ENCODE assay signal across 20 mouse cellular contexts in the genomic region with DNA sequence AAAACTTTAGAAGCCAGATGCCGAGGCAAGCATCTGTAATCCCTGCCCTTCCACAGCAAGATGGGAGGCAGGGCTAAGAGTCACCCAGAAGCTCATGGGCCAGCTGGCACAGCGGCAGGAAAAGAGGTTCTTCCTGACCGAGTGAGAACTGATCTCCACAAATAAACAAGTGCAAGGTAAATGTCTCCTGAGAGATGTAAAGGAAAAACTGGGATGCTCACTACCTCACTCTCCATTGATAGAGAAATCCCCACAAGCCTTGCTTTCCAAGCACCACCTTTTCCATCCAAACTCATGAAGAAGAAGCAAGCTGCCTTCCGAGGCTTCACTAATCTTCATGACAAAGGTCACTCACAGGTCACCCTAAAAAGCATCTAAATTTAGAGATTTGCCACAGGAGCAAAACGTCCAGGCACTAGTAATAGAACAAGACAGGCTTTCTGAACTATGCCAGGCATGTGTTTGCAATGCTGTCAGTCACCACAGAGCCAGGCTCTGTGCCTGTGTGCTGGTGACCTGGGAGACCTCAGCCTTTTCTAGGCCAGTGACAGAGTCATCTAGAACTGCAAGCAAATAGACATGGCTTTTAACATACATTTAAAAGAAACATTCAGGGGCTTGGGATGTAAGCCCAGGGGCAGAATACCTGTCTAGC. TPM values are rescaled to one million over a fixed set of nuclear protein-coding genes. Genes with fewer than 3 reads are reported as not detected.
DNase-seq lines count a peak whose midpoint lies in the region; ATAC-seq and TF ChIP-seq lines count a peak whose summit lies in the region.
"Had no signal": no experiment of that assay in that cellular context is flagged by ENCODE, and none has a peak within 500 bp of the region (broad histone marks: within the 10 kb centered on the region; RNA-seq: fewer than 3 reads in every experiment).

No protein-coding gene starts in this region.

- WGBS in liver, postnatal 0 days (ENCODE audit: insufficient replicate concordance): 48% methylated on average over 5 of the region's 5 CpGs
- 31% methylated on average over 5 of the region's 5 CpGs for WGBS in liver, embryonic 12.5 days (ENCODE audit: insufficient replicate concordance)
- WGBS in heart, embryonic 14.5 days: 7% methylated on average over 5 of the region's 5 CpGs

- H3K9ac ChIP-seq in liver, postnatal 0 days (replicated peaks): no peak overlapping the region
- H3K9ac ChIP-seq in liver, embryonic 12.5 days: no peak overlapping the region
- no peak overlapping the region for H3K9ac ChIP-seq in heart, embryonic 14.5 days (ENCODE audit: low read length)
- H3K9ac ChIP-seq: limb, embryonic 13.5 days; midbrain, embryonic 12.5 days had no signal

- H3K4me3 ChIP-seq in liver, postnatal 0 days (ENCODE audit: low read depth, low read length): no peak overlapping the region
- no peak overlapping the region for H3K4me3 ChIP-seq in liver, embryonic 12.5 days
- H3K4me3 ChIP-seq in heart, embryonic 14.5 days (ENCODE audit: control insufficient read depth in 1 of 2, insufficient read depth in 1 of 2, low read depth in 1 of 2, low read length in 2 of 2): no peak overlapping the region
- H3K4me3 ChIP-seq: limb, embryonic 13.5 days; midbrain, embryonic 12.5 days had no signal

- TF ChIP-seq CTCF in liver, postnatal 0 days (IDR thresholded peaks at IDR 0.05; ENCODE audit: low read depth): no peak

- no peaks in the 10 kb centered on the region for H3K36me3 ChIP-seq in liver, postnatal 0 days (replicated peaks; ENCODE audit: insufficient read depth, low read length)
- H3K36me3 ChIP-seq in liver, embryonic 12.5 days: no peaks in the 10 kb centered on the region
- H3K36me3 ChIP-seq in heart, embryonic 14.5 days (ENCODE audit: control insufficient read depth, insufficient read depth, low read length): no peaks in the 10 kb centered on the region
- H3K36me3 ChIP-seq: G1E; limb, embryonic 13.5 days; midbrain, embryonic 12.5 days had no signal

- H3K4me2 ChIP-seq in liver, postnatal 0 days (ENCODE audit: low read depth, low read length): no peak overlapping the region
- no peak overlapping the region for H3K4me2 ChIP-seq in liver, embryonic 12.5 days
- H3K4me2 ChIP-seq in heart, embryonic 14.5 days (ENCODE audit: low read length): peak overlapping the region; percentile 33
- H3K4me2 ChIP-seq: limb, embryonic 13.5 days; midbrain, embryonic 12.5 days had no signal

- no peaks in the 10 kb centered on the region for H3K9me3 ChIP-seq in liver, postnatal 0 days (ENCODE audit: low read length)
- no peaks in the 10 kb centered on the region for H3K9me3 ChIP-seq in liver, embryonic 12.5 days (replicated peaks)
- H3K9me3 ChIP-seq in heart, embryonic 14.5 days (ENCODE audit: control insufficient read depth, low read length): peaks cover 4% of the 10 kb centered on the region; the same call in 1 of the 2 replicates
- H3K9me3 ChIP-seq: G1E; limb, embryonic 13.5 days; midbrain, embryonic 12.5 days had no signal

- no peak for TF ChIP-seq EP300 in liver, postnatal 0 days (IDR thresholded peaks at IDR 0.05; ENCODE audit: low read depth)

- ATAC-seq in liver, postnatal 0 days: 0 out of 2 replicates have a peak, but pooled peaks have one; percentile 58
- no peak for ATAC-seq in liver, embryonic 12.5 days
- ATAC-seq in heart, embryonic 14.5 days (ENCODE audit: insufficient number of reproducible peaks, insufficient read depth, low FRiP score, low read depth): peak; percentile 81; the same call in 1 of the 2 replicates
- ATAC-seq: forebrain, embryonic 16.5 days had no signal

- no peak for DNase-seq in liver, postnatal 0 days
- peak; percentile 76 for DNase-seq in gastrocnemius, postnatal 25 days
- peak; percentile 75 for DNase-seq in skeletal muscle tissue, adult 2 months (ENCODE audit: low read depth, low spot score)
- no peak for DNase-seq in left cerebral cortex, adult 8-10 months (ENCODE audit: low spot score in 2 of 2)
- DNase-seq in spleen, postnatal 4 days (ENCODE audit: low spot score in 2 of 2): no peak
- DNase-seq in lung, postnatal 14 days: no peak
- DNase-seq: adrenal gland, adult 2 months; cerebellum, adult 2 months; layer of hippocampus, postnatal 36 days; lung, postnatal 4 days; retina, postnatal 1 day; spleen, adult 18-20 months; thymus, postnatal 14 days had no signal

- no peak overlapping the region for H3K27ac ChIP-seq in liver, postnatal 0 days (ENCODE audit: low read depth)
- no peak overlapping the region for H3K27ac ChIP-seq in liver, embryonic 12.5 days
- H3K27ac ChIP-seq in heart, embryonic 14.5 days (replicated peaks in 1 of 2; ENCODE audit: control insufficient read depth in 1 of 2, insufficient read depth in 1 of 2, low read depth in 2 of 2, low read length in 2 of 2): peak overlapping the region; percentile 87 to 96
- H3K27ac ChIP-seq: kidney, postnatal 0 days; limb, embryonic 13.5 days; midbrain, embryonic 12.5 days had no signal

- no peaks in the 10 kb centered on the region for H3K27me3 ChIP-seq in liver, postnatal 0 days (ENCODE audit: insufficient read depth, low read length)
- no peaks in the 10 kb centered on the region for H3K27me3 ChIP-seq in liver, embryonic 12.5 days (replicated peaks)
- H3K27me3 ChIP-seq in heart, embryonic 14.5 days (ENCODE audit: control insufficient read depth, insufficient read depth, low read length): no peaks in the 10 kb centered on the region
- H3K27me3 ChIP-seq: limb, embryonic 13.5 days; midbrain, embryonic 12.5 days had no signal

- H3K4me1 ChIP-seq in liver, postnatal 0 days (ENCODE audit: insufficient read depth): peaks cover 5% of the 10 kb centered on the region
- H3K4me1 ChIP-seq in liver, embryonic 12.5 days: no peaks in the 10 kb centered on the region
- H3K4me1 ChIP-seq in heart, embryonic 14.5 days (ENCODE audit: control insufficient read depth in 2 of 2, insufficient read depth in 2 of 2, low read length in 2 of 2): peaks cover 3 to 9% of the 10 kb centered on the region in 2 experiments
- H3K4me1 ChIP-seq: limb, embryonic 13.5 days; midbrain, embryonic 12.5 days had no signal

RNA-seq across cellular contexts. Expression of gene Klhl24, which starts 6.3 kb away (rescaled TPM):
- 10.5 and 12.1 TPM in 2 replicates for polyA plus RNA-seq in liver, postnatal 0 days (2015; fragmentation: Nextera tagmentation; extraction: Ambion mirVana)
- polyA plus RNA-seq in liver, embryonic 12.5 days (2016; fragmentation: Nextera tagmentation; extraction: Ambion mirVana): 5.2 and 5.8 TPM in 2 replicates
- total RNA-seq in gastrocnemius, postnatal 25 days (2021): 100 to 1,000 TPM; 132 to 195 TPM
- 56.4 and 59.2 TPM in 2 replicates for polyA plus RNA-seq in heart, embryonic 14.5 days (2014; fragmentation: Nextera tagmentation; extraction: Ambion mirVana)
- 10 to 100 TPM; 75.5 to 87.5 (median 82.7) TPM for total RNA-seq in left cerebral cortex, adult 8-10 months (2022)

RNA-seq across cellular contexts. Expression of gene Yeats2, which starts 49.8 kb away (rescaled TPM):
- polyA plus RNA-seq in liver, postnatal 0 days (2015; fragmentation: Nextera tagmentation; extraction: Ambion mirVana): 1.6 and 2.0 TPM in 2 replicates
- polyA plus RNA-seq in liver, embryonic 12.5 days (2016; fragmentation: Nextera tagmentation; extraction: Ambion mirVana): 13.8 and 14.0 TPM in 2 replicates
- total RNA-seq in gastrocnemius, postnatal 25 days (2021): 1 to 10 TPM; 7.1 to 9.5 TPM
- polyA plus RNA-seq in heart, embryonic 14.5 days (2014; fragmentation: Nextera tagmentation; extraction: Ambion mirVana): 19.8 and 24.7 TPM in 2 replicates
- total RNA-seq in left cerebral cortex, adult 8-10 months (2022): 10 to 100 TPM; 30.1 to 39.2 (median 33.4) TPM

Comparison
In these comparisons a context has a peak if more than half of its experiments do, and no peak if none do; other contexts are left out.
1. DNase-seq: peak in gastrocnemius, postnatal 25 days (single experiment) and skeletal muscle tissue, adult 2 months (single experiment); none in liver, postnatal 0 days (single experiment), left cerebral cortex, adult 8-10 months (0 of 2), spleen, postnatal 4 days (0 of 2) and lung, postnatal 14 days (single experiment).
2. H3K27ac ChIP-seq: peak in heart, embryonic 14.5 days (2 of 2); none in liver, postnatal 0 days (single experiment) and liver, embryonic 12.5 days (single experiment).